Mouse (Mus musculus): ENCODE results near the gene Gab2. TPM values are rescaled to one million over a fixed set of nuclear protein-coding genes. Genes with fewer than 3 reads are reported as not detected.

Gab2 gene
- total and polyA plus RNA-seq, 2 experiments from 2014 or later, result 15.7 to 36.8 TPM

DNA sequence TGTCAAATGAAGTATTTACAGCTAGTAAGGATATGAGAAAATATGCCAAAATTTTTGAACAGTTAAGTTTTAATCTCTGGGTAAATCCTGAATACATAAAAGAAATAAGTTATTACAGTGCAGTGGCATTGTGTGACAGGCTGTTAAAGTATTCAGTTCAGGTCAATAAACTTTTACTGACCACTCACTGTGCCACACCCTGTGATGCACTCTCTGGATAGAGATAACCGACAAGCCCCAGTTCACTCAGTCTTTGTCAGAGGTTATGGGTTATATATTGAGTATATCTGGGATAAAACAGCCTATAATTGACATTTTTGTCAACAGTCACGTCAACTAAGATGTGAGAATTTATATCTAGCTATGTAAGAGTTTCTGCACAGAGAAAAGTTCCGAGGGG lies 9.9 kb upstream of the Gab2 start:
- no peak for DNase-seq (ENCODE audit: low spot score)
- Histone ChIP-seq H3K4me1 (ENCODE audit: insufficient read depth, low read length) (no peaks in the 10 kb centered on the region), H3K27ac (ENCODE audit: low read depth, low read length) (no peak overlapping the region), H3K27me3 (ENCODE audit: insufficient read depth, low read length) (no peaks in the 10 kb centered on the region), H3K36me3 (ENCODE audit: insufficient read depth, low read length) (0 out of 2 replicates have a peak, but pooled peaks cover 2% of the 10 kb centered on the region), H3K9ac (replicated peaks; ENCODE audit: low read length, poor library complexity, severe bottlenecking) (no peak overlapping the region), H3K4me2 (ENCODE audit: low read depth, low read length, poor library complexity, severe bottlenecking) (no peak overlapping the region), H3K9me3 (ENCODE audit: low read length) (no peaks in the 10 kb centered on the region), H3K4me3 (ENCODE audit: low read depth, low read length) (no peak overlapping the region)
- 87% methylated on average over 3 of the region's 3 CpGs for WGBS
- no peak for TF ChIP-seq CTCF (IDR thresholded peaks at IDR 0.05)
- no peak for ATAC-seq (ENCODE audit: low FRiP score)

DNA sequence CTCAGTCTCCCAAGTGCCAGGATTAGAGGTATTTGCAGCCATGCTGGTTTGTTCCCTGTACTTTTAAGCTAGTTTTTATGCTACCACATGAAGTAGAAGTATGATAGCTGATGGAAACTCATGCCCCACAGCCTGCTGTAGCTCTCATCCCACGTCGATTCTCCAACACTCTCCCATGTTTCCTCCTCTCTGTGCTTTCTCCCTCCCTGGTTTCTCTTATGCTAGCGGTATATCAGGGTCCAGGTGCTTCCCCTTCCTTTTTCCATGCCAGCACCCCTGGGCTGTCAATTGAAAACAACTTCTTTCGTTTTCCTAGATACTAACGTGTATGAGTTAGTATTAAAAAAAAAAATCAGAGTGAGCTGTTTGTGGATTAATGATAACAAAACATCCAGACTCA lies 9.3 kb upstream of the Gab2 start:
- H3K4me3 ChIP-seq (ENCODE audit: low read depth, low read length), result no peak overlapping the region
- DNase-seq (ENCODE audit: low spot score) (no peak), ATAC-seq (ENCODE audit: low FRiP score) (no peak)
- no peaks in the 10 kb centered on the region for H3K27me3 ChIP-seq (ENCODE audit: insufficient read depth, low read length)
- H3K9me3 ChIP-seq (ENCODE audit: low read length), result no peaks in the 10 kb centered on the region
- H3K9ac ChIP-seq (replicated peaks; ENCODE audit: low read length, poor library complexity, severe bottlenecking), result no peak overlapping the region
- no peaks in the 10 kb centered on the region for H3K4me1 ChIP-seq (ENCODE audit: insufficient read depth, low read length)
- no peak overlapping the region for H3K4me2 ChIP-seq (ENCODE audit: low read depth, low read length, poor library complexity, severe bottlenecking)
- WGBS, result 83% methylated on average over 5 of the region's 5 CpGs
- no peak for TF ChIP-seq CTCF (IDR thresholded peaks at IDR 0.05)
- 0 out of 2 replicates have a peak, but pooled peaks cover 2% of the 10 kb centered on the region for H3K36me3 ChIP-seq (ENCODE audit: insufficient read depth, low read length)
- no peak overlapping the region for H3K27ac ChIP-seq (ENCODE audit: low read depth, low read length)

DNA sequence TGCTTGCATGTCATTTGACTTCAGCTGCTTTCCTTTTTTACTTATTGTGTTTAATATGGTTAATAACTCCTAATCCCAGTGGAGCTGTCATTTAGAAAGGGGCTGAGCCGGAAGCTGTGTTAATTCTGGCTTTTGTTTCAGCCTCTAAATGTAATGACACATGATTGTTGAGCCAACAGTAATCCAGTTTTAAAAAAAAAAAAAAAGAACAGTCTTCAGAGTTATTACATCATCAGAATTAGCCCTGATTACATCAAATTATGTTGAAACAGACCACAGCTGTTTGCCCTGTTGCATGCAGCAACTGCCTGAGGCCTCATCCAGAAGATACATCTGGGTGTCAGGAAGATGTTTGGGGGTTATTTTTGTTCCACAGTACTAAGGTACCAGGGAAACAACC lies 6.4 kb upstream of the Gab2 start:
- no peak for DNase-seq (ENCODE audit: low spot score)

DNA sequence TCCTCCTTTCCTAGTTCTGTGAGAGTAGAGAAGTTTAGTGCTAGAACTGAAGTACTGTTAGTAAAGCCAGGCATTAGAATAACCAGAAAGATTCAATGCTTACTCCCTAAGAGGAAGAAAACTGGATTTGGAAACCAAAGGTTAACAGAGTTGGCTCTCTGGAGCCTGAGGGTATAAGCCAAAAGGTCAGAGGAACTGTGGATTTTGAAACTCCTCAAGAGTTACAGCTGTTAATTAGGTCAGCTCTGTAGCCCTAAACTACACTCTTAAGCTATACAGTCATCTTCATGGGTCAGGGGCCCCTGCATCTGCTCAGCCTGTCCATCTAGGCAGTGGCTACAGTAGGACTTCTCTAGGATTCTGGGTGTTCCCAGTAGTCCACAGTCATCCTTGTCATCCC lies 4.4 kb upstream of the Gab2 start:
- TF ChIP-seq CTCF (IDR thresholded peaks at IDR 0.05), result no peak
- H3K27ac ChIP-seq (ENCODE audit: low read depth, low read length), result no peak overlapping the region
- H3K4me1 ChIP-seq (ENCODE audit: insufficient read depth, low read length), result no peaks in the 10 kb centered on the region
- DNase-seq (ENCODE audit: low spot score) (no peak), ATAC-seq (ENCODE audit: low FRiP score) (no peak)
- no peak overlapping the region for H3K4me3 ChIP-seq (ENCODE audit: low read depth, low read length)
- no peak overlapping the region for H3K9ac ChIP-seq (replicated peaks; ENCODE audit: low read length, poor library complexity, severe bottlenecking)
- H3K36me3 ChIP-seq (ENCODE audit: insufficient read depth, low read length), result no peaks in the 10 kb centered on the region
- H3K4me2 ChIP-seq (ENCODE audit: low read depth, low read length, poor library complexity, severe bottlenecking), result no peak overlapping the region
- no peaks in the 10 kb centered on the region for H3K27me3 ChIP-seq (ENCODE audit: insufficient read depth, low read length)
- H3K9me3 ChIP-seq (ENCODE audit: low read length), result no peaks in the 10 kb centered on the region

More for the DNA sequence above, 6.4 kb upstream of the Gab2 start:
- no peak for TF ChIP-seq CTCF (IDR thresholded peaks at IDR 0.05)
- H3K4me3 ChIP-seq (ENCODE audit: low read depth, low read length), result no peak overlapping the region
- 81% methylated on average over 1 of the region's 1 CpGs for WGBS
- no peaks in the 10 kb centered on the region for H3K4me1 ChIP-seq (ENCODE audit: insufficient read depth, low read length)
- no peaks in the 10 kb centered on the region for H3K27me3 ChIP-seq (ENCODE audit: insufficient read depth, low read length)
- no peak overlapping the region for H3K4me2 ChIP-seq (ENCODE audit: low read depth, low read length, poor library complexity, severe bottlenecking)
- ATAC-seq (ENCODE audit: low FRiP score), result no peak
- H3K9ac ChIP-seq (replicated peaks; ENCODE audit: low read length, poor library complexity, severe bottlenecking), result no peak overlapping the region
- no peaks in the 10 kb centered on the region for H3K36me3 ChIP-seq (ENCODE audit: insufficient read depth, low read length)
- no peak overlapping the region for H3K27ac ChIP-seq (ENCODE audit: low read depth, low read length)
- H3K9me3 ChIP-seq (ENCODE audit: low read length), result no peaks in the 10 kb centered on the region

DNA sequence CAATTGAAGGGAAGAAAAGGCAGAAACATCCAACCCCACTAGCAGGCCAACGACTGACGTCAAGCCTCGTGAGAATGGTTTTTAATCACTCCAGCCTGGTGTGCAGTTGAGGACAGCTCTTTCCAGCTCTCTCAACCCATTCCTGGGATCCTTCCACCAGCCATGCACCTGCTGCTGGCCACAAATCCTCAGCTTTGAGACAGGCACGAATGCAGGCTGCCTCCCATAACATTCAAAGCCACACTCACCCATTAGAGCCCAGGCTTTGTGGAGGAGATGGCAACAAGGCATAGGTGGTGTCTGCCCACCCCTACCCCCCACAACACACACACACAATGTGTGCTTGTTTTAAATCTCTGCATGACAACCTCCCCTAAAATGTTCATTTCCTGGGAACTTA lies 2.7 kb upstream of the Gab2 start:
- no peak overlapping the region for H3K27ac ChIP-seq (ENCODE audit: low read depth, low read length)
- WGBS, result 36% methylated on average over 4 of the region's 4 CpGs
- ATAC-seq (ENCODE audit: low FRiP score), result no peak
- H3K9ac ChIP-seq (replicated peaks; ENCODE audit: low read length, poor library complexity, severe bottlenecking), result no peak overlapping the region
- no peaks in the 10 kb centered on the region for H3K27me3 ChIP-seq (ENCODE audit: insufficient read depth, low read length)
- no peak for TF ChIP-seq CTCF (IDR thresholded peaks at IDR 0.05)
- H3K9me3 ChIP-seq (ENCODE audit: low read length), result no peaks in the 10 kb centered on the region
- no peak overlapping the region for H3K4me3 ChIP-seq (ENCODE audit: low read depth, low read length)
- H3K4me2 ChIP-seq (ENCODE audit: low read depth, low read length, poor library complexity, severe bottlenecking), result no peak overlapping the region
- H3K36me3 ChIP-seq (ENCODE audit: insufficient read depth, low read length), result no peaks in the 10 kb centered on the region
- H3K4me1 ChIP-seq (ENCODE audit: insufficient read depth, low read length), result no peaks in the 10 kb centered on the region; the same call in 1 of the 2 replicates
- DNase-seq (ENCODE audit: low spot score), result no peak

DNA sequence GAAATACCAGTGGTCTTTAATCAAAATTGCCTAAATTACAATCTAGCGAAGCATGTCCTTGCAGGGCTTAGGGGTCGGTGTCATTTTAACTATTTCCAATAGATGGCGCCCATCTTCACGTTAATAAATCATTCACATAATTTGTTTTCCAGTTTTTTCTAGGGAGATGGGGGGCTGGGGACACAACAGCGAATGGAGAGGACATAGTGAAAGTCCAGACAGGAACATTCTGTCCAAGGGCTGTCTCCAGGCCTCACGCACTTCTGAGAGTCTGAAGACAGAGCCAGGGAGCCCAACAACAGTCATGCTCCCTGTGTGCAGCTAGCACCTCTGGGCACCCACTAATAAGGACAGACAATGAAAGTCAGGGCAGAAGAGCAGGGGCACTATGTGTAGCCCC lies 2.2 kb upstream of the Gab2 start:
- no peaks in the 10 kb centered on the region for H3K9me3 ChIP-seq (ENCODE audit: low read length)
- H3K4me2 ChIP-seq (ENCODE audit: low read depth, low read length, poor library complexity, severe bottlenecking), result no peak overlapping the region
- TF ChIP-seq CTCF (IDR thresholded peaks at IDR 0.05), result peak; percentile 76
- DNase-seq (ENCODE audit: low spot score) (peak; percentile 78), ATAC-seq (ENCODE audit: low FRiP score) (no peak)
- H3K4me1 ChIP-seq (ENCODE audit: insufficient read depth, low read length), result no peaks in the 10 kb centered on the region; the same call in 1 of the 2 replicates
- no peaks in the 10 kb centered on the region for H3K27me3 ChIP-seq (ENCODE audit: insufficient read depth, low read length)
- no peak overlapping the region for H3K27ac ChIP-seq (ENCODE audit: low read depth, low read length)
- no peak overlapping the region for H3K9ac ChIP-seq (replicated peaks; ENCODE audit: low read length, poor library complexity, severe bottlenecking)
- no peaks in the 10 kb centered on the region for H3K36me3 ChIP-seq (ENCODE audit: insufficient read depth, low read length)
- WGBS, result 13% methylated on average over 6 of the region's 6 CpGs
- no peak overlapping the region for H3K4me3 ChIP-seq (ENCODE audit: low read depth, low read length)
